Mouse (Mus musculus): ENCODE data around the gene Sh3rf3.

GRCm38 (mm10) chr10:58807956-58808355, 5.2 kb upstream of the Sh3rf3 start:
- TF ChIP-seq CTCF (IDR thresholded peaks at IDR 0.05): no peak
- no peak for TF ChIP-seq EP300 (IDR thresholded peaks at IDR 0.05)
